Mouse (Mus musculus) retina, postnatal 1 day (tissue): ENCODE data around the gene Ano8.

Source experiments
- DNase-seq: peaks from one replicate; pipeline ENCODE4 v3.0.0-alpha.2; 2012

Ano8 gene

GRCm38 (mm10) chr8:71470146-71470912 lies 15.4 kb downstream of the Ano8 start:
- no peak for DNase-seq

- DNase-seq, result peak; percentile 83
Measured at GRCm38 (mm10) chr8:71469411-71469810, 16.4 kb downstream of the Ano8 start.

GRCm38 (mm10) chr8:71468916-71469315 lies 16.8 kb downstream of the Ano8 start, which contains the start of gene Dda1:
Gene Dda1 (plus strand): TSS chr8:71469199.
- DNase-seq, result peak; percentile 99

GRCm38 (mm10) chr8:71468001-71468400 lies 17.8 kb downstream of the Ano8 start:
- no peak for DNase-seq

GRCm38 (mm10) chr8:71467201-71467600 lies 18.6 kb downstream of the Ano8 start:
- no peak for DNase-seq

- no peak for DNase-seq
Measured at GRCm38 (mm10) chr8:71466198-71466597, 19.6 kb downstream of the Ano8 start.

GRCm38 (mm10) chr8:71465733-71466132 lies 20.0 kb downstream of the Ano8 start:
- no peak for DNase-seq

GRCm38 (mm10) chr8:71464513-71465500 lies 21.0 kb downstream of the Ano8 start, which contains the start of gene Mrpl34:
Gene Mrpl34 (plus strand): TSS chr8:71464959.
- peak; percentile 100 for DNase-seq

- DNase-seq, result peak; percentile 99
Measured at GRCm38 (mm10) chr8:71463188-71464033, 22.4 kb downstream of the Ano8 start, which contains the start of gene Abhd8. Gene Abhd8 (minus strand): TSS chr8:71463655.

GRCm38 (mm10) chr8:71462786-71463185 lies 23.0 kb downstream of the Ano8 start:
- peak; percentile 63 for DNase-seq

GRCm38 (mm10) chr8:71462191-71462590 lies 23.6 kb downstream of the Ano8 start:
- DNase-seq, result no peak

- no peak for DNase-seq
Measured at GRCm38 (mm10) chr8:71461152-71461840, 24.5 kb downstream of the Ano8 start.

GRCm38 (mm10) chr8:71460716-71461115 lies 25.0 kb downstream of the Ano8 start:
- no peak for DNase-seq

- DNase-seq, result no peak
Measured at GRCm38 (mm10) chr8:71457659-71458270, 28.0 kb downstream of the Ano8 start.

GRCm38 (mm10) chr8:71456906-71457305 lies 28.9 kb downstream of the Ano8 start:
- DNase-seq, result no peak

GRCm38 (mm10) chr8:71454668-71455067 lies 31.1 kb downstream of the Ano8 start:
- no peak for DNase-seq

- DNase-seq, result no peak
Measured at GRCm38 (mm10) chr8:71452669-71453068, 33.1 kb downstream of the Ano8 start.

GRCm38 (mm10) chr8:71451777-71452176 lies 34.0 kb downstream of the Ano8 start:
- no peak for DNase-seq

- no peak for DNase-seq
Measured at GRCm38 (mm10) chr8:71451337-71451736, 34.4 kb downstream of the Ano8 start.

GRCm38 (mm10) chr8:71445096-71445495 lies 40.7 kb downstream of the Ano8 start:
- no peak for DNase-seq

GRCm38 (mm10) chr8:71441404-71441803 lies 44.4 kb downstream of the Ano8 start:
- peak; percentile 77 for DNase-seq
